Mouse (Mus musculus) liver, postnatal 0 days (tissue): ENCODE measurements around the gene Ptpro.

Experiments
- CTCF ChIP-seq: sonication (generic); IDR thresholded peaks from 2 replicates; pipeline ENCODE4 v1.5.1; 2016; ENCODE audit warnings: antibody characterized with exemption, low read depth
- EP300 ChIP-seq: IDR thresholded peaks from 2 replicates; pipeline ENCODE4 v1.6.1; 2016; ENCODE audit warnings: antibody characterized with exemption, low read depth, mild to moderate bottlenecking

DNA sequence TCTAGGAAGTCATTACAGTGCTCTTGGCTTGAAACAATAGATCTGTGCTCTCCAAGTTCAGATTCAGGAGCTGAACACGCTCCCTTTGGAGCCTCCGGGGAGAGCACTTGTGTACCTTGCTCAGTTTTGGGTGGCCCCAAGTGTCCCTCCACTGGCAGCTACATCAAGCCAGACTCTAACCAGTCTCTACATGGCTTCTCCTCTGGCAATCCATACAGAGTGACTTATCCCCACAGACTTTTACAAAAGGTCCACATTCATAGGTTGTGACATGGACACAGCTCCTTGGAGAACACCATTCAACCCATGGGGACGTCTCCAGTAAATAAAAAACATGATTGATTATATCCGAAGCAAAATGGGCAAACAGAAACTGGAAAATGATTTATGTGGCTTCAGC is 185.4 kb downstream of the Ptpro start:
- no peak for TF ChIP-seq EP300
- no peak for TF ChIP-seq CTCF
